Mouse (Mus musculus): ENCODE data around the gene Crim1. TPM values are rescaled to one million over a fixed set of nuclear protein-coding genes. Genes with fewer than 3 reads are reported as not detected.

Crim1 gene
- total RNA-seq, 2 experiments from 2014 or later, result 0.84 TPM; not detected in 1

GRCm38 (mm10) chr17:78358251-78358726 lies 158.2 kb downstream of the Crim1 start:
- ATAC-seq (replicated peaks; ENCODE audit: low FRiP score, poor library complexity, severe bottlenecking), result no peak

DNA sequence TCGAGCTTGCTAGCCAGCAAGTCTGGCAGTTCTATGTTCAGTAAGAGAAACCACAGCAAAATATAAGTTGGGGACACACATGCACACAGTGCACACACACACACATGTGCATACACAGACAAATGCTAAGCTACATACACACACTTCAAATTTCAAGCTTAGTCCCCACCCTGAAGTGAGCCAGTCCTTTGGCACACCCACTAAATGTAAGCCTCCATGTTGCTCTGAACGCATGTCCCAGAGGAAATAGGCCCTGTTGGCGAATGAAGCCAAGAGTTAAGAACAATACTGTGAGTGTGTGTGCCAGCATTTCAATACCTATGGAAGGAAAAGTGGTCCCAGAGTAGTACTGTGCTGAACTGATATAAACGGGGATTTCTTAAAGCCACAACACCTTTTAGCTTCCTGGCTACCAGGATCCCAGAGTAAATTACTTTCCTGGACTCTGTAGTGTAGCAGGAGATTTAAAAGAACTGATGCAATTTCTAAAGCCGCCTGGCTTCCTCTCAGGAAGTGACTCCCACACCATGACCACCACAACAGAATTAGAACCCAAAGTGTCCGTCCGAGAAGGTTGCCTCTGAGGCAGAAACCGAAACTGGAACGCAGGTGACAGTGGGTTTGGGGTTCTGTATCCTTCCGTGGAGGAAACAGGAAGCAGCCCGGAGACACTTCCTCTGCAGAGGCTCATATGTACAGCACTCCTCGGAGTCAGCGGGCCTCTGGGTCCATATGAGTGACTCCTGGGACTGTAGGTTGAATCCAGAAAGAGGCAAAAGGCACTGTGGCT lies 162.1 kb downstream of the Crim1 start:
- ATAC-seq (replicated peaks; ENCODE audit: low FRiP score, poor library complexity, severe bottlenecking), result peak; percentile 64; the same call in 1 of the 2 replicates

GRCm38 (mm10) chr17:78364555-78365302 lies 164.7 kb downstream of the Crim1 start:
- no peak for ATAC-seq (replicated peaks; ENCODE audit: low FRiP score, poor library complexity, severe bottlenecking)

- no peak for ATAC-seq (replicated peaks; ENCODE audit: low FRiP score, poor library complexity, severe bottlenecking)
These were observed 166.0 kb downstream of the Crim1 start for GRCm38 (mm10) chr17:78366070-78366469.

DNA sequence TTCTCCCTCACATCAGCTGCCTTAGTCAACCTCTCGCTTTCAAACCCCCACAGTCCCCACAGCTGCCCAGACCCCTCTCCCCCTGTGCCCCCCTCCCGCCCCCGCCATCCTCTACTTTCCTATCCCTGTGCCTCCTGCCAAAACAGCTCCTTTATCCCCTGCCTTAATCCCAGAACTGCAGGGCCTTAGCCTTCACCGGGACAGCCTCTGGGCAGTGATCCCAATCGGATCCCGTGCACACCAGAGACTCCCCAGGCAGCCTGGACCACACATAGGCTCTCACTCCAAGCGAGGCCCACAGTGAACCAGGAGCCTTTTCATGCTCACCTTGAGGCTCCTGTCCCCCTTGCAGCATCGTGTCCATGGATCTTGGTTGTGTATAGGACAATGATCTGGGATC lies 168.4 kb downstream of the Crim1 start:
- no peak for ATAC-seq (replicated peaks; ENCODE audit: low FRiP score, poor library complexity, severe bottlenecking)

- no peak for ATAC-seq (replicated peaks; ENCODE audit: low FRiP score, poor library complexity, severe bottlenecking)
These were observed 170.4 kb downstream of the Crim1 start for GRCm38 (mm10) chr17:78370445-78370844.

DNA sequence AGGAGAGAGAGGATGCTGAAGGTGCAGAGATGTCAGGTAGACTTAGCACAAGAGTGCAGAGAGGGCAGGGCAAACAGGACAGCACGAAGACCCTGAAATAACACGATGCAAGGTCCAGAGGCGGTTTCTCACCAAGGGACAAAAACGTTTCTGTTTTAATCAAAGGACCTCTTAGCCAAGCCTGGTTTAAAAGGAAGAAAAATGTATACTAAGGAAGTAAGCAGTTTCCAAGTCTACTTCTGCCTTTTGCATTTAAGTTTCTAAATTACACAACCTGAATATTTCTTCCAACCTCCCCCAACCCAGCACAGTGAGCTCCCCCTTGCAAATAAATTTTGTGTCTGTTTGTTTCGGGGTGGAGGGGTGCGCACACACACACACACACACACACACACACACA lies 173.1 kb downstream of the Crim1 start:
- no peak for ATAC-seq (replicated peaks; ENCODE audit: low FRiP score, poor library complexity, severe bottlenecking)

GRCm38 (mm10) chr17:78373849-78374248 lies 173.8 kb downstream of the Crim1 start:
- no peak for ATAC-seq (replicated peaks; ENCODE audit: low FRiP score, poor library complexity, severe bottlenecking)

- ATAC-seq (replicated peaks; ENCODE audit: low FRiP score, poor library complexity, severe bottlenecking), result no peak
These were observed 174.7 kb downstream of the Crim1 start for GRCm38 (mm10) chr17:78374756-78375155.

- no peak for ATAC-seq (replicated peaks; ENCODE audit: low FRiP score, poor library complexity, severe bottlenecking)
These were observed 176.5 kb downstream of the Crim1 start for GRCm38 (mm10) chr17:78376587-78376986.

GRCm38 (mm10) chr17:78379079-78379729 lies 179.2 kb downstream of the Crim1 start:
- no peak for ATAC-seq (replicated peaks; ENCODE audit: low FRiP score, poor library complexity, severe bottlenecking)

DNA sequence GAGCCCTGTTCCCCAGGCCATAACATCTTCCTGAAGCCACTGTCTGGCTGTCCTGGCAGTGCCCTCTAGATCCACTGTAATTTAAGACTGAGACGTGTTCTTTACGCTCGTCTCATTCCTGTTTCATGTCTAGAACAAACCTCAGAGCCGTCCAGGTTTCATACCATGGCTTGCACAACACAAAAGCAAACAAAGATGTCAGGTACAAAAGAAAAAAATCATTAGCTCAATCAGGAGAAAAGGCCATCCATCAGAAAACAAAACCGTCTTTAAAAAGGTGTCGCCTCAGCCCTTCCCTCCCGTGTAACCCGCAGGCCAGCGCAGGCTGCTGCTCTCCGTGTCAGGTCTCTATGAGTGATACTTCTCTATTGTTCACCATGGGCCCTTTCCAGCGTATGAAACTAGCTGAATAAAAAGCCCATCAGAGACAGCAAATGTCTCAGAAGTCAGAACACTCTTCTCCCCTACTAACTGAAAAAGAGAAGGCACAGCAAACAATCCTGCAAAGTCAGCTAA lies 179.7 kb downstream of the Crim1 start:
- no peak for ATAC-seq (replicated peaks; ENCODE audit: low FRiP score, poor library complexity, severe bottlenecking)

DNA sequence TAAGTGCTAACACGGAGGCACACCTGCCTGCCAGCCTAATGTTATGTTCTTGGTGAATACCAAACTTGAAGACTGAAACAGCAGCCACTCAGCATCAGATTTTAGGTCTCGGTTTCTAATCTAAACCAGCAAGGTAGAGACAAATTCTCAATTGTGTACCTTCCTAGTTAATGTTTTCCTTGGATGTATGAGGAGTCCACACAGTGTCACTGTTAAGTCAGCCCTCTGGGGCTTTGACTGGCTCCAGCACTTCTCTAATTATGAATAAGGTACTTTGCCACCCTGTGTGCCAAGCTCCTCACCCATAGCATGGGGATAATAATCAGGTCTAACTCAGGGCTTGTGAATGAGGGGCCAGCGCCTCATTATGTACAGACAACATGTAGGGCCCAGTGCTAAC lies 182.3 kb downstream of the Crim1 start:
- no peak for ATAC-seq (replicated peaks; ENCODE audit: low FRiP score, poor library complexity, severe bottlenecking)

- no peak for ATAC-seq (replicated peaks; ENCODE audit: low FRiP score, poor library complexity, severe bottlenecking)
These were observed 187.6 kb downstream of the Crim1 start for GRCm38 (mm10) chr17:78387665-78388064.

GRCm38 (mm10) chr17:78388101-78388847 lies 188.2 kb downstream of the Crim1 start:
- no peak for ATAC-seq (replicated peaks; ENCODE audit: low FRiP score, poor library complexity, severe bottlenecking)

DNA sequence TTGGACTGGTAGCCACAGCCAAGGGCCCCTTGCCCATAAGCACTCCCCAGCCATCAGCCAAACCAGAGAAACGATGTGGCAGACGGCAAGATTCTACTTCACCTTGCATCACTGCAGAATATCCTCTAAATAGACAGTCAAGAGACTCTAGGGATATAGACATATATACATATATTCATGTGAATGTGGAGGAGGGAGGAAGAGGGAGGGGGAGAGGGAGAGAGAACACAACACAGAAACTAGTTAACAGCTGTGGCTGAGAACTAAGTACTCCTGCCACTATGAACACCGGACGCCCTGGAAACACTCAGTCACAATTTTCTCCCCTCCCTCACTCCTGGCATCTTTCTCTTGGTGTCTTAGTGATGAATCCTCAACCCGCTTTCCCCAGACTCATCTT lies 189.5 kb downstream of the Crim1 start:
- ATAC-seq (replicated peaks; ENCODE audit: low FRiP score, poor library complexity, severe bottlenecking), result no peak

DNA sequence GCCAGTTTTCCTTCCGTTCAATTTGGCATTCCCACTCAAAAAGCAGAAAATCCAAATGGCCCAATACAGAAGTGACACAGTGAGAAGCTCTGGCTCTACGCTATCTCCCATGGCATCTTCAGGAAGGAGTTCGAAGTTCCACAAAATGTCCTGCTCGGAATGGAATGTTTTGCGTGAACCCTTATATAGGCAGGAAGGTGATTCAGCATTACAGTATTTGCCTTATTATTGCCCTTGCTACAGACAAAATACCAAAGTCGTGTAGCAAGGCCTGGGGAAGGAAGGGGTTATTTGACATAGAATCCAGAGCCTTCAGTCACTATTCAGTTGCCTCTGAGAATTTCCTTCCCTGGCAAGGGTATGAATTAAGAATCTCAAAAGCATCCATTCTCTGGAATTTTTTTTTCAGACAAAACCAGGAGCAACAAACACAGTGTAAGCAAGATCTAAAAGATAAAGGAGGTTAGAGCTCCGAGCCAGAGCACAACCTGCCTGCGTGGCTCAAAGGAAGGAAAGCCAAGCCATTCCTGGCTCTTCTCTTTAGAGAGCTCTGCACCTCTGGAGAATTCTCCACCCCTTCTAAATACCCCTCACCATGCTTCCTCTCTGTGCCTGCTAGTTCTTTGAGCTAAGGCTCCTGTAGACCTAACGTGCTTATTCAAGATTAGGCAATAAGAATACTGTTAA lies 192.5 kb downstream of the Crim1 start:
- ATAC-seq (replicated peaks; ENCODE audit: low FRiP score, poor library complexity, severe bottlenecking), result no peak

DNA sequence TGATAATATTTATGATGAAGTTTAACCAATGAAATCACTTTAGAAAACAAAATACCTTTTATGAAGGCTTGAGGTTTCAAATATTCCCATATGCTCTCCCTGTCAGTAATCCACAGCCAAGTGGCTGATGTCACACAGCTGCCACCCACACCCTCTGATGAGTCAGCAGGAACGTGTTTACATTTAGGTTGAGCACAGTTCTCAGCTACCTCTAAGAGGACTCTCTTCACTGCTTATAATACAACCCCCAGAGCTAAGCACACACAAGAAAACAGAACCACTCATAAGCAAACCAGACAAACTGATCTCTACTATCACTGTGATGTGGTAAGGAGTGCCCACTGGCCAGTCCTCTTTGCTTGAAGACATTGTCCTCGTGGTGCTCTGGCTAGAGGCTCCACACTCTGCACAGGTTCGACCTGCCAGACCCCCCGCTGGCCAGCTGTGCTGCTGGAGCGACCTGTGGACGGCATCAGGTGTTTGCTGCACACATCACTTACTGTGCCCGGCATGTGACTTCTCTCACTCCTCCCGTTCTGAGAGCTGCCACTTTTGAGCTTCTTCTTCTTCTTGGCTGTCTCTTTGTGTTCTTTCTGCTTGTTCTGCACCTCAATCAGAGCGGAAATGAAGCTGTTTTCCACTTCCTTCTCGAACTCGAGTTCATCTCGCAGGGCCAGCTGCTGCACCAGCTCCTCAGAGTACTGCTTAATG lies 200.2 kb downstream of the Crim1 start:
- peak; percentile 91 for ATAC-seq (replicated peaks; ENCODE audit: low FRiP score, poor library complexity, severe bottlenecking)

Data from erythroid progenitor cell, adult 5-6 weeks (primary cell).